Mouse (Mus musculus) neural tube, postnatal 0 days (tissue): ENCODE results near the gene Ankrd13b. TPM values are rescaled to one million over a fixed set of nuclear protein-coding genes. Genes with fewer than 3 reads are reported as not detected.

Experiments
- polyA plus RNA-seq: library from polyadenylated mRNA; unstranded; fragments of >200 nt; fragmentation: Nextera tagmentation; extraction: Ambion mirVana; gene quantifications from 2 replicates; pipeline ENCODE4 v1.2.1, GENCODE M21; 2015

Ankrd13b gene
- 32.7 and 36.8 TPM in 2 replicates for polyA plus RNA-seq

GRCm38 (mm10) chr11:77489591-77490235, at the start of gene Ankrd13b:
TSS of gene Ankrd13b (minus strand) at chr11:77489678.

GRCm38 (mm10) chr11:77519043-77519442, 29.6 kb upstream of the Ankrd13b start, which contains the start of gene Gm10392:
TSS of gene Gm10392 (minus strand) at chr11:77519198.

GRCm38 (mm10) chr11:77515637-77516552, 26.4 kb upstream of the Ankrd13b start, which contains the start of gene Trp53i13:
TSS of gene Trp53i13 (minus strand) at chr11:77515980.

GRCm38 (mm10) chr11:77514832-77515636, 25.6 kb upstream of the Ankrd13b start, which contains the start of gene Abhd15:
TSS of gene Abhd15 (plus strand) at chr11:77515121.

GRCm38 (mm10) chr11:77493512-77494343, 4.2 kb upstream of the Ankrd13b start, which contains the start of gene Git1:
TSS of gene Git1 (plus strand) at chr11:77493562.

GRCm38 (mm10) chr11:77462283-77463100, 27.0 kb downstream of the Ankrd13b start, which contains the start of gene Coro6:
TSS of gene Coro6 (plus strand) at chr11:77462411.

Other genes with a start within 250 kb of the Ankrd13b start
- gene Coro6, start 27.3 kb downstream of the Ankrd13b start, polyA plus RNA-seq, result 3.7 and 4.3 TPM in 2 replicates
- gene Git1, start 3.9 kb upstream of the Ankrd13b start, polyA plus RNA-seq, result 19.3 and 20.1 TPM in 2 replicates
- 2.0 and 2.5 TPM in 2 replicates for gene Abhd15, start 25.4 kb upstream of the Ankrd13b start, polyA plus RNA-seq
- gene Trp53i13, start 26.3 kb upstream of the Ankrd13b start, polyA plus RNA-seq, result 20.3 and 22.7 TPM in 2 replicates
- not detected in 2 replicates for gene Gm10392, start 29.5 kb upstream of the Ankrd13b start, polyA plus RNA-seq
- 24.8 and 24.9 TPM in 2 replicates for gene Taok1, start 118.1 kb upstream of the Ankrd13b start, polyA plus RNA-seq
- 5.2 and 5.3 TPM in 2 replicates for gene Nufip2, start 196.5 kb upstream of the Ankrd13b start, polyA plus RNA-seq
- not detected in 2 replicates for gene Cryba1, start 235.6 kb upstream of the Ankrd13b start, polyA plus RNA-seq